Mouse (Mus musculus) cerebellum, adult (tissue): ENCODE results near the gene Myo19.
"Not testable (repeated sequence)": the region's sequence is repeated elsewhere in the genome, so short reads cannot be mapped to it uniquely, and the experiment has no call there.

Source experiments
- ATAC-seq: cut with Nextera tagmentation; 2 replicates; pipeline ENCODE4 v1.9.2; 2017; ENCODE audit warnings: mild to moderate bottlenecking, moderate library complexity, mixed read lengths; ENCODE audit not compliant: insufficient number of reproducible peaks, low FRiP score, low TSS enrichment

The Myo19 gene

DNA sequence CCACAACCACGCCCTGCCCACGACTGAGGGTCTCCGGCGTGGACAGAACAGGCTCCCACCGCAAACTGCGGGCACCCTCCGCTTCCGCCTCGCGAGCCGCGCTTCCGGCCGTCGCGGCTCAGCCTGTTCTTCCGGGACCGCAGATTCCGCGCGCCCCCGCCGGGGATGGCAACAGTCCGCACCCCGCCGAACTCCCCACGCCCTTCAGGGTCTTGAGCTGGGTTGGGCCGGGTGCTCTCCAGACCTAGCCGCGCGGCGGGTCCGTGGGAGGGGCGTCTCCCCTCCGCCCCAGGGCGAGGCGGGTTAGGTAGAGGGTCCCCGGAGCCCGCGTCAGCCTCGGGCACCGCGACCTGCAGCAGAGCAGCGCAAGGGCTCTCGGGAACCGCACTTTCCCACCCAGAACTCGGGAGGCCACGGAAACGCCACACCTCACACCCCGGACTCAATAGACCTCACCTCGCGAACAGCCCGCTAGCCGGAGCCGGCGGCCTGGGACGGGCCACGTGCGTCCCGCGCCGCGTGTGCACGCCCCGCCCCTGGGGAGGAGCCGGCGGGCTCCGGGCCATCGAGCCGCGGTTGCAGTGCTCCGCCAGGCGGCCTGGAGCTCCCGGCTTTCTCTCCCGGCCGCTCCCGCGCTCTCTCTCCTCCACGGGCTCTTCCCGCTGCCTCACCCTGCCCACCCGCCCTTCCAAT, at the start of gene Myo19, which contains the start of gene Pigw:
Gene Myo19 (plus strand): TSS at position 377 of the 693 bp plus-strand sequence.
Gene Pigw (minus strand): TSS at position 514 of the 693 bp plus-strand sequence.
- ATAC-seq, result peak; percentile 73

GRCm38 (mm10) chr11:84839330-84839729, 40.6 kb upstream of the Myo19 start:
- ATAC-seq, result no peak

DNA sequence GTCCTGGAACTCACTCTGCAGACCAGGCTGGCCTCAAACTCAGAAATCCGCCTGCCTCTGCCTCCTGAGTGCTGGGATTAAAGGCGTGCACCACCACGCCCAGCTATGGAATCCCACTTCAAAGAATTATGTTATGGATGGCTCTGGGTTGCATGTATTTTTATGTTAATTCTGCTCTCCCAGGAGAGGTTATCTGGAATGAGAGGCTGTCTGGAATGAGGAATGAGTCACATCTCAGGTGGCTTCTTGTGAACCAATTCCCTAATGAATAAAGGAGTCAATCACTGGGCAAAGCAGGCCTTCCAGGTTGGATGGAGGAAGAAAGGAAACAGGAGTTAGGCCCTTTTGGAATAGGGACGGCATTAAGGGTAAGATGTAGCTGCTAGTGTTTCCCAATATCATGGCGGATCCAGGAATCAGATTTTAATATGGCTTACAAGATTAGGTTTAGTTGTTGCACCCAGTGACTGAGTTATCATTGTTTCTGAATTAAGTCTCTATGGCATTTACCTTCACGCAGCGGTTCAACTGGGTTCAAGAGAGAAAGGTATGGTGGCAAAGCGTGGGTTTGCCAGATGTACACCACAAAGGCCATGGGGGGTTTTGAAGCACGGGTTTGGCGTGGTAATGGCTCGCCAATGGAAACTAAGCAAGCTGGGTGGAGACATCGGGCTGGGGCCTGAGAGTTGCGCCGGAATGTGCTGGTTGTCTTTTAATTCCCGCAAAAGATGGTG, 33.0 kb upstream of the Myo19 start:
- ATAC-seq, result no peak

- no peak for ATAC-seq
Measured at GRCm38 (mm10) chr11:84847475-84848090, 32.4 kb upstream of the Myo19 start.

DNA sequence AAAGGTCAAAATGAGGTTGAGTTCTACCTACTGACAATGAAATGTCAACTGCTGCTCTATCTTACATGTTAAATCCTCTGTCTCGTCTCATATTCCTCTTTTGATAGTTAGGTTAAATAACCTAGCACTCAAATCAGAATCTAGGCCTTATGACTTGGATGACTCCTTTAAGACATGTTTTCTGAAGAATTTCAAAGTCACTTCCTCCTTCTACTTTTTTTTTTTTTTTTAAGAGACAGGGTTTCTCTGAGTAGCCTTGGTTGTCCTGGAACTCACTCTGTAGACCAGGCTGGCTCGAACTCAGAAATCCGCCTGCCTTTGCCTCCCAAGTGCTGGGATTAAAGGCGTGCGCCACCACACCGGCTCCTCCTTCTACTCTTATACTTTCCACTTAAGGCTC, 24.7 kb upstream of the Myo19 start:
- ATAC-seq, result no peak

GRCm38 (mm10) chr11:84865268-84865667, 14.7 kb upstream of the Myo19 start:
- no peak for ATAC-seq

GRCm38 (mm10) chr11:84867586-84867985, 12.4 kb upstream of the Myo19 start:
- no peak for ATAC-seq

DNA sequence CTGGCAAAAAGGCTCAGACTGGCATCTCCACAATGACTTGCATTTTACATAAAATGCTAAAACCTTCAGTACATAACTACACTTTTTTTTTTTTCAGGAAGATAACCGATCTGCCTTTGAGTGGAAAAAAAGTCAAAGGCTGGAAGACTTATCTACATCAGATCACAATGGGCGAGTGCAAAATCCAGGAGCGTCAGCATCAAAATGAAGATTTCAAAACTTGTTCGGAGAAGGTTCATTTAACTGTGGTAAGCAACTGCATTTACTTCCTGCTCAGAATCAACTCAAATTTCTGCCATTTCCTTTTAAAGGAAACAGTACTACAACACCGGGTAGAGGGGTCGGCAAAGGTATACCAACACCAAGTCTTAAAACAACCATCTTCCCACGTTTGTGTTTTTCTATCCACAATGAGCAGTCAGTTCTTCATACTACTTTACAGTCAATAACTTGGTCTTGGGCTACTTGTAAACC, 11.1 kb upstream of the Myo19 start:
- ATAC-seq, result no peak

DNA sequence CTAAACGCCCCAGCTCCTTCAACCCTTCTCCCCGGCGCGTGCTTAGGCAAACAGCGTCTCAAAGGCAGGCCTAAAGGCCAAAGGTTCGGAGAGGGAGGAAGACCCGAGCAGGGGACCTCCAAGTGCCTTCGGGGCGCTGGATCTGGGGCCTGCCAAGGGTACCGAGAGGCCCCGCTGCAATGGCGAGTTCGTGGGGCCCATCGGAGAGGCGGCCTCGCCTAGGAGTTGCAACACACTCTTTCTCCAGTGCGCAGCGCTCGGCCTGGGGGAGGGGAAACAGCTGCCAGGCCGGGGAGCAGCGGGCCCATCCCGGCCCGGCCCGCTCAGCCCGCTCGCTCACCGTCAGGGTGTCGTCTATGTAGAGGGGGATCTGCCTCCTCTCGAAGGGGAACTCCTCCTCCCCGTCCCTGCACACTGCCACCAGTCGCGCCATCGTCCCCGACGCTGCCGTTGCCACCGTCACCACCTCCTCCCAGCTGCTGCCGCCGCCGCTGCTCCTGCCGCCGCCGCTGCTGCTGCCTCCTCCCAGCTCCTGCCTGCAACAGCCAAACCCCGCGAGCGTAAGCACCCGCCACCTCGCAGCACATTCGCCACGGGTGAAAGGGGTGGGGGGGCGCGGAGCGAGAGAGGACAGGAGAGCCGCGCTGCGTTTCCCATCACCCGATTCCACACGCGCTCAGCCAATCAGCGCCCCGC, 10.3 kb upstream of the Myo19 start:
- ATAC-seq, result peak; percentile 78

GRCm38 (mm10) chr11:84870337-84871043, 9.5 kb upstream of the Myo19 start, which contains the start of gene Ggnbp2:
Gene Ggnbp2 (minus strand): TSS chr11:84870817.
- ATAC-seq, result peak; percentile 77

- no peak for ATAC-seq
Measured at GRCm38 (mm10) chr11:84871046-84871445, 8.9 kb upstream of the Myo19 start.

DNA sequence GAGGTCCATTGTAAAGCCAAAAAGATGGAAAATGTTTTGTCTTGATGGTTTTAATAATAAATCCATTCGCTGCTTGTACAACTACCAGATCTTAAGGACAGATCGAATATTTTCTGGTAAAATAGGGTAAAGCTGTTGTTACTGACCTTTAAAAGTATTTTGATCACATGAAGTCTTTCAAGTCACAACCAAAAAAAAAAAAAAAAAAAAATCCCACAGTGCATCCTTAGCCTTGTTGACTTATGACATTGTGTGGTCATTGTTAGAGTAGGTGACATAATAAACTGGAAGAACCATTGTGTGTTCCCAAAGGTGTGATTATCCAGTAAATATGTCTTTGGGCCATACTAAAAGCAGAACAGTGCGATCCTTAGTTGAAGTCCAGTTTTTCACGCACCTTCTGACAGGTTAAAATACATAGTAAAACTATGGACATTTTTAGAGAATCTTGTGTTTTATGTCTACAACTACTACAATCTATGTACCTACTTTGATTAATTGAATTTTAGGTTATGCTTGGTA, 8.3 kb upstream of the Myo19 start:
- no peak for ATAC-seq

- no peak for ATAC-seq
Measured at GRCm38 (mm10) chr11:84873042-84873833, 6.7 kb upstream of the Myo19 start.

DNA sequence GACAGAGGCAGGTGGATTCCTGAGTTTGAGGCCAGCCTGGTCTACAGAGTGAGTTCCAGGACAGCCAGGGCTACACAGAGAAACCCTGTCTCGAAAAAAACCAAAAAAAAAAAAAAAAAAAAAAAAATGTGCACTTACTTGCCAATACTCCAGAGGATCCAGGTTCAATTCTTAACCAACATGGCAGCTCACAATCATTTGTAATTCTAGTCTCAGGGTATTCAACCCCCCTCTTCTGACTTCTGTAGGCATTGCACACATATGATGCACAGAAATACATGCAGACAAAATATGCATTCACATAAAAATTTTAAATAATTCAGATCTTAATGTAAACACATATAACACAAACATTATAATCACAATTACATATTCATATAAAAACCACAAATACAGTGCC, 3.9 kb upstream of the Myo19 start:
- not testable (repeated sequence) for ATAC-seq

DNA sequence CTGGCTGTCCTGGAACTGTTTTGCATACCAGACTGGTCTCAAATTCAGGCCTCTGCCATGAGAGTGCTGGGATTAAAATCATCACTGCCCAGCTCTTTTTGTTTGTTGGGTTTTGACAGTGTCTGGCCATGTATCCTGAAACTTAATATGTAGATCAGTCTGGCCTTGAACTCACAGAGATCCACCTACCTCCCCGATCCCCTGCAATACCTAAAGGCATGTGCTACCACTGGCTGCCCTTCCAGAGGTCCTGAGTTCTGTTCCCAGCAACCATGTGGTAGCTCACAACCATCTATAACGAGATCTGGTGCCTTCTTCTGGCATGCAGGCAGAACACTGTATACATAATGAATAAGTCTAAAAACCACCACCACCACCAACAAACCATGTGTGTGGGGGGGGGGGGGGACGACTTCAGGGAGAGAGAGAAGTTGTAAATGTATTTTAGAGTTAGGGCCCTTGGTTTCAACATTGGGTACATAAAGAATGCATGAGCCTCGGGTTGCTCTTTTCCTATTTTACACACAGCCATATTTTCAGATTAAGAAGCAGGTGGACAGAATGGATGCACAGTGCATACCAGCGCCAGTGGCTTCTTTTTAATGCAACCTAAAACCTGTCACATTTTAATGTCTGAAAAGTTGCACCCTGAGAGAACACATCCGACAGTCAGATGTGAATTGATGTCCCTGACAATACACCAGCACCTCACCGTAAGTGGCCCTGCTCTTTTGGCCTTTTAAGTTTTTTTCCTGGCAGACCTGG, 759 bp upstream of the Myo19 start:
- ATAC-seq, result 0 out of 2 replicates have a peak, but pooled peaks have one; percentile 4

GRCm38 (mm10) chr11:84880465-84880961, 565 bp downstream of the Myo19 start:
- ATAC-seq, result 0 out of 2 replicates have a peak, but pooled peaks have one; percentile 36

GRCm38 (mm10) chr11:84880971-84881370, 1.0 kb downstream of the Myo19 start:
- no peak for ATAC-seq

DNA sequence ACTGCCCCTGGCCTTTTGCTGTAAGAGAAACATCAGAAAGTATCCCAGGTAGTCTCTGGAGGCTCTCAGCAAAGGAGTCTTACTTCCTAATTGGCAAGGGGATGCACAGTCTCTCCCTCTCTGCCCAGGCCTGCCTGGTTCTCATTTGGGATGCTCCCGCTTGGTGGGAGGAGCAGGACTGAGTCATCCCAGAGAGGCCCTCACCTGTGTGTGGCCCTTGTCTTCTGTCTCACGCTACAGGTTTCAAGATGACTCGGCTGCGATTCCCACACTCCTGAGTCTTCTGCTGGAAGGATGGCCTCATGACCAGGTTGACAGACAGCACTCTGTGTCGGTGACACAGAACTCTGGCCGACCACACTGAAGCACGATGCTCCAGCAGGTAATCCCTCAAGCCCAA, 2.4 kb downstream of the Myo19 start:
- ATAC-seq, result no peak
